Mouse (Mus musculus) cortical plate, adult 2 months (tissue): ENCODE measurements around the gene Entr1. TPM values are rescaled to one million over a fixed set of nuclear protein-coding genes. Genes with fewer than 3 reads are reported as not detected.

Experiments
- H3K27ac ChIP-seq: fragments of 200-500 bp; 2 replicates; pipeline ENCODE4 v1.5.1; 2012; ENCODE audit warnings: low read length, control low read depth, inconsistent platforms; ENCODE audit not compliant: insufficient read depth
- H3K4me1 ChIP-seq: fragments of 200-500 bp; 2 replicates; pipeline ENCODE4 v1.6.1; 2011; ENCODE audit warnings: low read length; ENCODE audit not compliant: control insufficient read depth, insufficient read depth
- H3K4me3 ChIP-seq: fragments of 200-500 bp; 2 replicates; pipeline ENCODE4 v1.5.1; 2011; ENCODE audit warnings: mild to moderate bottlenecking, low read length, control low read depth; ENCODE audit not compliant: insufficient read depth
- CTCF ChIP-seq: fragments of 200-500 bp; IDR thresholded peaks from 2 replicates; pipeline ENCODE4 v1.5.1; 2011; ENCODE audit warnings: mild to moderate bottlenecking, control low read depth, low read length; ENCODE audit not compliant: insufficient read depth; ENCODE audit errors: extremely low read depth
- POLR2A ChIP-seq: fragments of 200-500 bp; IDR thresholded peaks from 2 replicates; pipeline ENCODE4 v1.6.1; 2011; ENCODE audit warnings: mild to moderate bottlenecking, low read length, control low read depth; ENCODE audit not compliant: insufficient read depth; ENCODE audit errors: extremely low read depth
- polyA plus RNA-seq: library from polyadenylated mRNA; depleted of rRNA; stranded (reverse); fragments of >200 nt; gene quantifications from 2 replicates; pipeline ENCODE4 v1.2.3, GENCODE M21; 2012

Entr1 gene
- polyA plus RNA-seq, 1 experiment, result 284 TPM

DNA sequence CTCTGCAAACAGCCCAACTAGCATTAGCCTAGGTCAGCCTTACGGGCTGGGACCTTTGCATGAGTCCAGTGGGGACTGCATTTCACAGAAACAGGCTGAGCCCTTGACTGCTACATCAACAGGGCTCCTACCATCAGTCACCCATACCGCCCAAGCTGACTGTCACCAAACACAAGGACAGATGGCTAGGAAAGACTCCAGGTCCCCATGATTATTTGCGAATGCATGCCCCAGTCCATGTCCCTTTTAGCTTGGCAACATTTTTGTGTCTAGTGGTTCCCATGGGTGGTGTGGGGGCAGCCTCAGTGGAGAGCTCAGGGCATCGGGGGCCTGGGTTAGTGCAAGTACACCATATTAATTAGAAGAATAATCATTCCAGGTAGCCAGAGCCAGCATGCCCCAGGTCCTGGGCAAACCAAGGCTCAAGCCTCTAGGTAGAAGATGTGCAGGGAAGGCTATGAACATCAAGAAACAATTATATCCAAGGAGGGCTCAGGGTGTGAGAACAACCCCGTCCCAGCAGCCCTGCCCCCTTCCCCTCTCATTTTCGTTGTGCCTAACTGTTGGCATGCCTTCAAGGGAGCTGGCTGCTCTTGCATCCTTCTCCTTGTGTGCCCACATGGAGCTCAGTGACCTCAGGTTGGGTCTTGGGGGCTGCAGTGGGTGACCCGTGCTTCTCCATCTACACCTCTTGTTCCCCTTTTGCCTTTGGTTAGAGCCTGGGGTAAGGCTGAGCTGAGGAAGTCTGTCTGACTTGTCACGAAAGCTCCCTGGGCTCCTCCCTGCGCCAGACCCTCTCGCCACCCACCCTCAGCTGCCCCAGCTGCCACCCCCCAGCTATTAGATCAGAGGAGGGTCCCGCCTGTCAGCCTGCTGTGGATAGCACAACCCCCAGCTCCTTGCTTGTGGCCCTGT lies 35.8 kb downstream of the Entr1 start:
- peak overlapping the region; percentile 69 for H3K4me3 ChIP-seq
- TF ChIP-seq POLR2A (no peak), CTCF (no peak)
- peaks cover 8% of the 10 kb centered on the region; the same call in 1 of the 2 replicates for H3K4me1 ChIP-seq
- H3K27ac ChIP-seq, result 0 out of 2 replicates have a peak overlapping the region, but pooled peaks have one; percentile 17

- H3K4me3 ChIP-seq, result peak overlapping the region; percentile 69
- no peak for TF ChIP-seq CTCF
- TF ChIP-seq POLR2A, result no peak
- H3K4me1 ChIP-seq, result peaks cover 8% of the 10 kb centered on the region; the same call in 1 of the 2 replicates
- H3K27ac ChIP-seq, result peak overlapping the region; percentile 54
Observed at GRCm38 (mm10) chr2:26352291-26352910, 36.7 kb downstream of the Entr1 start.

- peak; percentile 60 for TF ChIP-seq CTCF
- TF ChIP-seq POLR2A, result peak; percentile 52
- H3K4me3 ChIP-seq, result peak within 1 kb of the TSS; percentile 69
- peak within 1 kb of the TSS; percentile 70 for H3K27ac ChIP-seq
- peaks cover 8% of the 10 kb centered on the region; the same call in 1 of the 2 replicates for H3K4me1 ChIP-seq
Observed at GRCm38 (mm10) chr2:26351358-26352290, 37.5 kb downstream of the Entr1 start, which contains the start of gene Dnlz. TSS of gene Dnlz (minus strand) at chr2:26352110.

- Histone ChIP-seq H3K4me1 (peaks cover 6% of the 10 kb centered on the region; the same call in 1 of the 2 replicates), H3K4me3 (no peak overlapping the region), H3K27ac (no peak overlapping the region)
- TF ChIP-seq CTCF, result no peak
Observed at GRCm38 (mm10) chr2:26348241-26348640, 40.9 kb downstream of the Entr1 start.

DNA sequence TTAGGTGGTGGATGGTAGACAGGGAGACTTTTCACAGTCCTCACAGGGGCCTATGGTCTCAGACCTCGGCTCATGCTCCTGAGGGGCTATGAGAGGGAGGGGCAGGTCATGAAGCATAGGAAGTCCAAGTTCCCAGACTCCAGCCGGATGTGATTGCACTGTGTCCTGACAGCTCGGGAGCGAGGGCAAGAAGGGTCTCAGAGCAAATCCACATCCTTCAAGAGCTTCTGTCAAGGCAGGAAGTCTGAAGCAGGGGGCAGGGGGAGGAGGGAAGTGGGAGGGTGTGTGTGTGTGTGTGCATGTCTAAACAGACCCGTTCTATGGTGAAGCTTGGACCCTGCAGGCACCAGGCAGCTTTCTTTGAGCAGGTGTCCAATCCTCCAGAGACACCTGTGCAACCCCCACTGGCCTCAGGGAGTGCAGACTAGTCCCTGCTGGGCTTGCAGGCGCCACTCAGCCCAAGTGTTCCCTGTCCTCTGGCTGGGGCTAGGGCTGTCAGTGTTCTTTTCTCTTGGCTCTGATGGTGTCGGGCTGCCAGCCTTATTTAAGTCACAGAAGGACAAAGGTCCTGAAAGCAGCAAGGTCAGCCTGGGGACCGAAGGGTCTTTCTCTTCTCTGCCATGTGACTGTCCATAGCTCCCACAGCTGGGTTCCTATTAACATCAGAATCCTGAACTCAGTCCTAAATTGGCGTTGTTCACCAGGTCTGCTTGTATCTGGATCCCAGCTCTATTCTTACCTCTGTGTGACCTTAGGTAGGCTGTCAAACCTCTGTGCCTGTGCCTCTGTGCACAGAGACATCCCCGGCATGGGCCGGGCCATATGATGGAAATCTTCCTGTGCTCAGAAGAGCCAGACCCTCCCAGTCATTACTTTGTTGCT lies 46.3 kb downstream of the Entr1 start:
- TF ChIP-seq CTCF (no peak), POLR2A (no peak)
- no peak overlapping the region for H3K4me3 ChIP-seq
- H3K27ac ChIP-seq, result no peak overlapping the region
- peaks cover 11% of the 10 kb centered on the region for H3K4me1 ChIP-seq

- no peak overlapping the region for H3K4me3 ChIP-seq
- no peak for TF ChIP-seq CTCF
- 0 out of 2 replicates have a peak, but pooled peaks have one; percentile 22 for TF ChIP-seq POLR2A
- H3K27ac ChIP-seq, result peak overlapping the region; percentile 68
- peaks cover 11% of the 10 kb centered on the region for H3K4me1 ChIP-seq
Observed at GRCm38 (mm10) chr2:26342044-26342443, 47.1 kb downstream of the Entr1 start.

- peak overlapping the region; percentile 68 for H3K27ac ChIP-seq
- TF ChIP-seq CTCF (no peak), POLR2A (no peak)
- H3K4me3 ChIP-seq, result no peak overlapping the region
- peaks cover 11% of the 10 kb centered on the region for H3K4me1 ChIP-seq
Observed at GRCm38 (mm10) chr2:26341510-26341981, 47.6 kb downstream of the Entr1 start.

DNA sequence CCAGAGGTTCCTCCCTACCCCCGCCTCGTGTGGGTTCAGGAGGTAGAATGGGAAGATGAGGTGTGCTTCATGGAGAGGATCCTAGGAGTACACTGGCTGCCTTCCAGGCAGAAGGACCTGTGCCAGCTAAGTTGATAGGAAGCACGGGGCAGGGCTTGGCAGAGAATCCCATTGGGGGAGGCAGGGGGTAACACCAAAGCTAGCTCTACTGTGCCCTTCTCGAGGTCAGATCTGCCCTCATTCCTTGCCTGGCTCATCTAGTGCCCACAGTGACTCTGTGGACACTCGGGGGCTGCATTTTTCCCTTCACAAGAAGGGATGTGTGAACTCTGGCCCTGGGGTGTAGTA lies 49.9 kb downstream of the Entr1 start:
- Histone ChIP-seq H3K4me1 (peaks cover 11% of the 10 kb centered on the region), H3K4me3 (no peak overlapping the region), H3K27ac (no peak overlapping the region)
- TF ChIP-seq POLR2A (no peak), CTCF (no peak)
